Mouse (Mus musculus) heart, embryonic 14.5 days (tissue): ENCODE data around the gene Zfp688. TPM values are rescaled to one million over a fixed set of nuclear protein-coding genes. Genes with fewer than 3 reads are reported as not detected.
"Not testable (repeated sequence)": the region's sequence is repeated elsewhere in the genome, so short reads cannot be mapped to it uniquely, and the experiment has no call there.

ENCODE experiments used
- ATAC-seq: fragments of 200-750 bp; cut with Nextera tagmentation; 2 replicates; pipeline ENCODE4 v1.8.0; 2017; ENCODE audit warnings: low read depth, moderate TSS enrichment; ENCODE audit not compliant: insufficient number of reproducible peaks, insufficient read depth, low FRiP score
- H3K27ac ChIP-seq, 2 experiments: fragments of 200-500 bp in 1 of 2; fragments of 300-500 bp in 1 of 2; sonication (generic) in 1 of 2; replicated peaks in 1 of 2; 2 replicates each; pipeline ENCODE4 v1.5.1; 2012 to 2014; ENCODE audit warnings: low read depth in 2 of 2, low read length in 2 of 2, control low read depth in 1 of 2, mild to moderate bottlenecking in 1 of 2, mixed read lengths in 1 of 2; ENCODE audit not compliant: control insufficient read depth in 1 of 2, insufficient read depth in 1 of 2
- H3K27me3 ChIP-seq: fragments of 300-500 bp; sonication (generic); 2 replicates; pipeline ENCODE4 v1.6.1; 2014; ENCODE audit warnings: mild to moderate bottlenecking, low read length, control low read depth; ENCODE audit not compliant: control insufficient read depth, insufficient read depth
- H3K36me3 ChIP-seq: fragments of 300-500 bp; sonication (generic); 2 replicates; pipeline ENCODE4 v1.6.1; 2014; ENCODE audit warnings: mild to moderate bottlenecking, control low read depth, low read length, mixed read lengths; ENCODE audit not compliant: control insufficient read depth, insufficient read depth
- H3K4me1 ChIP-seq, 2 experiments: fragments of 200-500 bp in 1 of 2; fragments of 300-500 bp in 1 of 2; sonication (generic) in 1 of 2; 2 replicates each; pipeline ENCODE4 v1.6.1; 2012 to 2014; ENCODE audit warnings: low read length in 2 of 2, control low read depth in 1 of 2, mixed read lengths in 1 of 2; ENCODE audit not compliant: control insufficient read depth in 2 of 2, insufficient read depth in 2 of 2
- H3K4me2 ChIP-seq: fragments of 300-500 bp; sonication (generic); 2 replicates; pipeline ENCODE4 v1.6.1; 2014; ENCODE audit warnings: mild to moderate bottlenecking, low read length
- H3K4me3 ChIP-seq, 2 experiments: fragments of 200-500 bp in 1 of 2; fragments of 300-500 bp in 1 of 2; sonication (generic) in 1 of 2; 2 replicates each; pipeline ENCODE4 v1.5.1; 2012 to 2014; ENCODE audit warnings: low read length in 2 of 2, mild to moderate bottlenecking in 2 of 2, control low read depth in 1 of 2, low read depth in 1 of 2, moderate library complexity in 1 of 2; ENCODE audit not compliant: control insufficient read depth in 1 of 2, insufficient read depth in 1 of 2
- H3K9ac ChIP-seq: fragments of 300-500 bp; sonication (generic); 2 replicates; pipeline ENCODE4 v1.6.1; 2014; ENCODE audit warnings: mild to moderate bottlenecking, low read length
- H3K9me3 ChIP-seq: fragments of 300-500 bp; sonication (generic); 2 replicates; pipeline ENCODE4 v1.6.1; 2016; ENCODE audit warnings: low read length, control low read depth; ENCODE audit not compliant: control insufficient read depth
- WGBS: fragments of 180-500 bp; shearing (Covaris S2); extraction: QIAGEN DNeasy Blood & Tissue Kit; methylation state at CpG from one replicate; pipeline ENCODE4 v1.1.7; 2014; 5-methylcytosine and 5-hydroxymethylcytosine counted together
- polyA plus RNA-seq: library from polyadenylated mRNA; unstranded; fragments of >200 nt; fragmentation: Nextera tagmentation; extraction: Ambion mirVana; gene quantifications from 2 replicates; pipeline ENCODE4 v1.2.1, GENCODE M21; 2014

The Zfp688 gene
- polyA plus RNA-seq = 16.4 and 18.4 TPM in 2 replicates

DNA sequence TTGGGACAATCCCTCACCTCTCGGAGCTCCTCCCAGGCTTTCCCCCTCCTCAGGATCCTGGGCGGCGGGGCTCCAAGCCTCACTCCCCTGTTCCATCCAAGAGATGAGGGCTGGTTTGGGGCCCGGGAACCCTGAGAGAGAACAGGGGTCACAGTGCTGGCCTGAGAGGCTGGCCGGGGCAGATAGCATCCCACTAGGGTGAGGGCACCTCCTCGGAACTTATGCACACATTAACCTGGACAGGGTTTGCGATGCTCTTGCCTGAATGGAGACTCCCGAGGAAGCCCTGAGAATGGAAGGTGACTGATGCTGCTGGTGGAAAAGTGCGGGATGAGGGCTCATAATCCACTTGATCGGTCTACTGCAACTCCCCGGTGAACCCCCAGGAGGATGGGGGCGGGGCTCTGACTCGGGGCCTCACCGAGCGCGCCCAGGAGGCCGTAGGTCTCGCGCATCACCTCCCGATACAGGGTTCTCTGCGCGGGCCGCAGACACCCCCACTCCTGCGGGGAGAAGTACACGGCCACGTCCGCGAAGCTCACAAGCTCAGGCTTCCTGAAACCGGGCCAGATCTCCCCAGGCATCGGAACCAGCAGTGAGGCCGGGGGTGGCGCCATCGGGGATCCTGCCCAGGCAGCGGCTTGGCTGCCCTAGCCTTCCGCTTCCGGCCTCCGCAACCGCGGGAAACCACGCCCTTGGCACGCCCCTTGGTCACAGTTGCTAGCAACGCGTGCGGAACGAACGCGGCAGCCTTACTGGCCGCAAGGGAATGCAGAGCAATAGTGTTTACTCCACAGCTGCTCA, at the start of gene Zfp688:
Gene Zfp688, minus strand, starts transcription at position 681 of the 804 bp plus-strand sequence.
- Histone ChIP-seq H3K27ac (0 out of 4 replicates have a peak within 1 kb of the TSS, but pooled peaks have one; percentile 31 to 35), H3K36me3 (peaks cover 16% of the 10 kb centered on the region), H3K4me3 (peak within 1 kb of the TSS; percentile 77 to 80), H3K27me3 (peaks cover 7% of the 10 kb centered on the region; the same call in 1 of the 2 replicates), H3K9ac (peak within 1 kb of the TSS; percentile 87), H3K4me1 (peaks cover 0 to 6% of the 10 kb centered on the region in 2 experiments; a peak in 2 of 4 replicates), H3K4me2 (peak within 1 kb of the TSS; percentile 94), H3K9me3 (no peaks in the 10 kb centered on the region)
- WGBS = 2% methylated on average over 48 of the region's 48 CpGs
- peak; percentile 89 for ATAC-seq

DNA sequence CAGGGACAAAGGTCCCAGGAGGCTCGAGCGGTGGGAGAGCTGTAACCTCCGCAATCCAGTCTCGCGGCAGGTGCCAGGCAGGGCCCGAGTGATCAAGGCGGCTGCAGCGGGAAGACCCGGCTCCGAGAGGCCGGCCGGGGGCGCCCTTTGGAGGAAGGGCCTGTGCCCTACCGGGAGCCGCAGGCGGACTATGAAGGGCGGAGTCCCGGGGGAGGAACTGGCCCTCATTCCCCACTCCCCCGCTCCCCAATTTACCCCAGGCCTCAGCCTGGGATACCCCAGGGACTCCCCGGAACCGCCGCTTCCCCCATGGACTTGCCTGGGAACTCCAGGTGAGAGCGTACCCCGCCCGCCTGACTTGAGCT, 49.8 kb upstream of the Zfp688 start:
- H3K27ac ChIP-seq = peak overlapping the region; percentile 95 to 99
- ATAC-seq = peak; percentile 45
- H3K4me3 ChIP-seq = peak overlapping the region; percentile 75 to 82
- H3K36me3 ChIP-seq = peaks cover 43% of the 10 kb centered on the region
- 1% methylated on average over 21 of the region's 25 CpGs for WGBS
- no peaks in the 10 kb centered on the region for H3K27me3 ChIP-seq
- no peaks in the 10 kb centered on the region for H3K9me3 ChIP-seq
- H3K4me1 ChIP-seq = peaks cover 4 to 12% of the 10 kb centered on the region in 2 experiments; a peak in 3 of 4 replicates
- peak overlapping the region; percentile 81 for H3K4me2 ChIP-seq
- H3K9ac ChIP-seq = peak overlapping the region; percentile 93

DNA sequence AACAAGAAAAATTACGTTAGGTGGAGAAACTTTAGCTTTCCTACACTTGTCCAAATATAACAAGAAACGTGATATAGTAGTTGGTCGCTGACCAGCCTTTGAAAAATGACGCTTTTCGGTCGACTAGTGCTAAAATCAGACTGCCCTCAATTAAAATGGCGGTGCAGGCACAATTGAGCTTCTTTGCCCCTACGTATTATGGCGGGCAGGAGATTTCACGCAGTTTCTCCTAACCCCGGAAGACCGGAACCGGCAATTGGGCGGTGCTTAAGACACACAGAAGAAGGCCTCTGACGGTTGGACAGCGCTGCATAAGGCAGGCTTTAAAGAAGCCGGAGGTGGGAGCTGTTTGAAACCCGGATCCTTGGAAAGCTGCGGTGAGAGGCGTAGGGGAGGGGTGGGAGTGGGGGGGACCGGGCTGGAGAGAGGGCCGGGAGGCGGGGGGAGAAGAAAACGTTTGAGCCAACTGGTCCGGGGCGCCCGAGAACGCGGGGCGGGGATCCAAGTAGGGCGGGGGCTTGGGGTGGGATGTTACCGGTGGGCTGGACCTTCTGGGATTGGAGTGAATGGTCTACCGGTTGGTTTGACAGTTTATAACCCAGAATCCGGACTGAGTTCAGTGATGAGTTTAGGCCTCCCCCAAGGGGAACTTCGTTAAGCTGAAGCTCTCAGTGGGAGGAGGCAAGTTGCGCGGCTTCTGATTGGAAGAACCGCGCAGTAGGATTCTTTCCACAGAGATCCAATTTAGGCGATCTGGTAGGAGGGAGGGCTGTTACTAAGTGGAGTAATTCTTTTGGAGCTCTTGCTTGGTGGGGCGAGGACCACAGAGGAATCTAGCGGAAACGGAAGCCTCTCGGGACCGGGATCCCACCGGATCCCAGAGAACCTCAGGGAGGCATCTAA, 49.1 kb upstream of the Zfp688 start:
- H3K4me1 ChIP-seq = peaks cover 4 to 12% of the 10 kb centered on the region in 2 experiments; a peak in 3 of 4 replicates
- H3K4me3 ChIP-seq = peak overlapping the region; percentile 75 to 82
- peak overlapping the region; percentile 81 for H3K4me2 ChIP-seq
- ATAC-seq = peak; percentile 83
- under 1% methylated on average over 45 of the region's 46 CpGs for WGBS
- H3K27me3 ChIP-seq = no peaks in the 10 kb centered on the region
- H3K9me3 ChIP-seq = no peaks in the 10 kb centered on the region
- peaks cover 40% of the 10 kb centered on the region for H3K36me3 ChIP-seq
- H3K9ac ChIP-seq = peak overlapping the region; percentile 93
- peak overlapping the region; percentile 95 to 99 for H3K27ac ChIP-seq

DNA sequence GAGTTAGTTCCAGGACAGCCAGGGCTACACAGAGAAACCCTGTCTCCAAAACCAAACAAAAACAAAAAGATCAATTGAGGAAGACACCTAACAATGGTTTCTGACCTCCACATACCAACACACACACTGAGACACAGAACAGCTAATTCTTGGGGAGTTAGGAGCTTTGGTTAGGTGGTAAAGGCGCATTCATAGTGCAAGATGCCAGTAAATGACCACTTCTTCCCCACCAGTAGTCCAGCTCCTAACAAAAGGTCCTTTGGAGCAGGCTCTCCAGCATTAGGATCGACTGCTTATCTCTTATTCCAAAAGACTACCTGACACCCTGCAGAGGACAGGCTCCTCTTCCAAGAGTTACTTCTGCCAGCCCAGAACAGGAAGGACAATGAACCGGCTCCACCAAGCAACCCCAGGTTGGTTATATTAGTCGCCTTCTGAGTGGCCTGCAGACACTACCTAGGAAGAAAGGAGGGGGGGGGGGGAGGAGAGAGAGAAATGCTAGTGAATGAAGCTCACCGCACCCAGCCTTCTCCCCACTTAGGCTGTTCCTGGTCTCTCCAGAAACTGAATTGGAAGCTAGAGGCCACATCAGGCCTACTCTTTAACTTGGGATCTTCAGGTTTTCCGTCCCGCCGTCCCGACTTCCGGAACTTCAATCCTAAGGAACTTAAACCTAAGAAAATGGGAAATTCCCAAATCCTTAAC, 48.3 kb upstream of the Zfp688 start:
- peak overlapping the region; percentile 93 for H3K9ac ChIP-seq
- H3K4me1 ChIP-seq = peaks cover 4 to 12% of the 10 kb centered on the region in 2 experiments; a peak in 3 of 4 replicates
- WGBS = 9% methylated on average over 10 of the region's 10 CpGs
- peaks cover 32% of the 10 kb centered on the region for H3K36me3 ChIP-seq
- peak overlapping the region; percentile 75 to 82 for H3K4me3 ChIP-seq
- ATAC-seq = no peak
- no peaks in the 10 kb centered on the region for H3K9me3 ChIP-seq
- H3K27me3 ChIP-seq = no peaks in the 10 kb centered on the region
- H3K4me2 ChIP-seq = peak overlapping the region; percentile 81
- peak overlapping the region; percentile 92 to 99 for H3K27ac ChIP-seq

DNA sequence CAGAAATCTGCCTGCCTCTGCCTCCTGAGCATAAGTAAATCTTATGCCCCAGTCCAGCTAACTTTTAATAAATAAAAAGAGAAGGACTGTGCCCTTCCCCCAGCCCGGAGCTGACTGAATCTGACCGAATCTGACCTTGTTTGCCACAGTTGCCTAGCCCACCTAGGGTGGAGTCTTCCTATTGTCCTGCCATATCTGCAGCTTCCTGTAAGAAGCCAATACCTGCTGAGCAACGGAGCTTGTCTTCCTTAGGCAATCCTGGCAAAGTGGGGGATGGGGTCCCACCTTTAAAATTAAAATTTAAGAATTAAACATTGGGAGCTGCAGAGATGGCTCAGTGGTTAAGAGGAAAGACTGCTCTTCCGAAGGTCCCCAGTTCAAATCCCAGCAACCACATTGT, 44.7 kb upstream of the Zfp688 start:
- Histone ChIP-seq H3K9me3 (no peaks in the 10 kb centered on the region), H3K4me2 (no peak overlapping the region), H3K4me3 (no peak overlapping the region), H3K27me3 (no peaks in the 10 kb centered on the region), H3K9ac (no peak overlapping the region), H3K36me3 (peaks cover 27% of the 10 kb centered on the region), H3K4me1 (0 out of 4 replicates have a peak, but pooled peaks cover 0 to 4% of the 10 kb centered on the region in 2 experiments), H3K27ac (no peak overlapping the region)
- ATAC-seq = no peak
- 92% methylated on average over 4 of the region's 4 CpGs for WGBS

DNA sequence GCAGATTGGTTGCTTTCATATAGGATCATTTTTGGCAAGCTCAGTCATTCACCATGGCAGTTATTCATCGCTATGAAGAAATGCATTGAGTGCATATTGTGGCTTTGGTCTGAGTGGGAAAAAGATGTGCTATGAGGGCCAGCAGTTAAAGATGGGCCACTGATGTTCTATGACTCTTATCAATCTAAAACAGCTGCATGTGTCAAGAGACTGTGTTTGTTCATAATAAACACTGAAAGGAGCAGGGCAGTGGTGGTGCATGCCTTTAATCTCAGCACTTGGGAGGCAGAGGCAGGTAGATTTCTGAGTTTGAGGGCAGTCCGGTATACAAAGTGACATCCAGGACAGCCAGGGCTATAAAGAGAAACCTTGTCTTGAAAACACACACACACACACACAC, 43.8 kb upstream of the Zfp688 start:
- 93% methylated on average over 2 of the region's 2 CpGs for WGBS
- H3K9ac ChIP-seq, H3K4me1 ChIP-seq, H3K27me3 ChIP-seq, ATAC-seq, H3K4me3 ChIP-seq, H3K9me3 ChIP-seq, H3K27ac ChIP-seq, H3K4me2 ChIP-seq: not testable (repeated sequence)
- H3K36me3 ChIP-seq = peaks cover 37% of the 10 kb centered on the region

DNA sequence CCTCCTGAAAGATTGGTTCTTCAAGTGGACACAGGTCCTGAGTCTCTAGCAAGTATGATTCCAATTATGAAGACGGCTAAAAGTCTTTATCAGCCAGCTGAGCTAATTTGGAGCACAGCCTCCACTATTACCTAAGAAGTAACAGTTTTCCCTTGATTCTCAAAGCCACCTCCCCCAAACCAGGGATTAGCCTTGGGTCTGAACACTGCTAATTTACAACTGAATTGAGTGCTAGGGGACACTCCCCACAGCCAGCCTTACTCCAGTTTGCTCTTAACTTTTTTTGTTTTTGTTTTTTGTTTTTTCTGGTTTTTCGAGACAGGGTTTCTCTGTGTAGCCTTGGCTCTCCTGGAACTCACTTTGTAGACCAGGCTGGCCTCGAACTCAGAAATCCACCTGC, 43.3 kb upstream of the Zfp688 start:
- H3K27me3 ChIP-seq = no peaks in the 10 kb centered on the region
- no peak for ATAC-seq
- no peak overlapping the region for H3K4me2 ChIP-seq
- H3K9me3 ChIP-seq = no peaks in the 10 kb centered on the region
- H3K9ac ChIP-seq = no peak overlapping the region
- no peak overlapping the region for H3K4me3 ChIP-seq
- H3K4me1 ChIP-seq = 0 out of 4 replicates have a peak, but pooled peaks cover 0 to 4% of the 10 kb centered on the region in 2 experiments
- WGBS = 94% methylated on average over 3 of the region's 3 CpGs
- peaks cover 42% of the 10 kb centered on the region for H3K36me3 ChIP-seq
- no peak overlapping the region for H3K27ac ChIP-seq
